Mouse (Mus musculus): ENCODE data around the gene Nanos1.

- TF ChIP-seq POLR2A (IDR thresholded peaks at IDR 0.05; ENCODE audit: insufficient read depth, low read depth, low read length) (no peak), CTCF (IDR thresholded peaks at IDR 0.05) (no peak), EP300 (IDR thresholded peaks at IDR 0.05; ENCODE audit: insufficient read depth, low read depth, low read length) (no peak)
Measured at GRCm38 (mm10) chr19:60799867-60800569, 44.2 kb downstream of the Nanos1 start.
